Mouse (Mus musculus) myocyte (in vitro differentiated cells): ENCODE results near the gene Eef1akmt4. TPM values are rescaled to one million over a fixed set of nuclear protein-coding genes. Genes with fewer than 3 reads are reported as not detected.

Experiments used
- H3K27me3 ChIP-seq: one replicate; pipeline ENCODE4 v1.6.1; 2011; ENCODE audit not compliant: control insufficient read depth, insufficient read depth, insufficient read length
- H3K36me3 ChIP-seq: one replicate; pipeline ENCODE4 v1.6.1; 2011; ENCODE audit not compliant: control insufficient read depth, insufficient read depth
- H3K4me2 ChIP-seq: one replicate; pipeline ENCODE4 v1.6.1; 2011; ENCODE audit warnings: low read depth, control low read depth
- H3K4me3 ChIP-seq: one replicate; pipeline ENCODE4 v1.5.1; 2011; ENCODE audit warnings: mild to moderate bottlenecking, control low read depth, moderate library complexity
- H3K79me2 ChIP-seq: one replicate; pipeline ENCODE4 v1.6.1; 2011; ENCODE audit not compliant: control insufficient read depth, insufficient read depth
- H3ac ChIP-seq: one replicate; pipeline ENCODE4 v1.6.1; 2011; ENCODE audit not compliant: control insufficient read depth, insufficient read length
- CEBPB ChIP-seq: IDR thresholded peaks from 2 replicates; pipeline ENCODE4 v1.6.1; 2011; ENCODE audit warnings: mild to moderate bottlenecking, moderate library complexity; ENCODE audit not compliant: poor library complexity, insufficient read depth, severe bottlenecking
- E2F4 ChIP-seq: IDR thresholded peaks from one replicate; pipeline ENCODE4 v1.6.1; 2011; ENCODE audit warnings: mild to moderate bottlenecking, control low read depth, moderate library complexity; ENCODE audit not compliant: insufficient read depth
- MAX ChIP-seq: IDR thresholded peaks from one replicate; pipeline ENCODE4 v1.6.1; 2011; ENCODE audit warnings: low read depth, mild to moderate bottlenecking, control low read depth
- MYOD1 ChIP-seq, 3 experiments: IDR thresholded peaks; one replicate each; pipeline ENCODE4 v1.6.1; 2011; ENCODE audit warnings: control low read depth in 2 of 3, low read depth in 2 of 3, mild to moderate bottlenecking in 2 of 3, moderate library complexity in 1 of 3; ENCODE audit not compliant: insufficient read length in 2 of 3, control insufficient read depth in 1 of 3
- MYOG ChIP-seq, 3 experiments: IDR thresholded peaks; one replicate each; pipeline ENCODE4 v1.6.1; 2011; ENCODE audit warnings: control low read depth in 2 of 3, low read depth in 2 of 3, mild to moderate bottlenecking in 2 of 3; ENCODE audit not compliant: insufficient read length in 2 of 3, control insufficient read depth in 1 of 3, insufficient read depth in 1 of 3
- POLR2A ChIP-seq: IDR thresholded peaks from one replicate; pipeline ENCODE4 v1.6.1; 2011; ENCODE audit warnings: low read depth, mild to moderate bottlenecking, control low read depth, moderate library complexity; ENCODE audit not compliant: insufficient read length
- POLR2AphosphoS2 ChIP-seq: IDR thresholded peaks from one replicate; pipeline ENCODE4 v1.6.1; 2011; ENCODE audit warnings: low read depth, control low read depth; ENCODE audit not compliant: insufficient read length
- REST ChIP-seq: IDR thresholded peaks from one replicate; pipeline ENCODE4 v1.6.1; 2011; ENCODE audit warnings: mild to moderate bottlenecking, control low read depth, moderate library complexity; ENCODE audit not compliant: insufficient read depth, insufficient read length
- SRF ChIP-seq: IDR thresholded peaks from one replicate; pipeline ENCODE4 v1.6.1; 2011; ENCODE audit warnings: low read depth; ENCODE audit not compliant: control insufficient read depth, insufficient read length
- TCF12 ChIP-seq: IDR thresholded peaks from one replicate; pipeline ENCODE4 v1.6.1; 2011; ENCODE audit warnings: mild to moderate bottlenecking, control low read depth; ENCODE audit not compliant: poor library complexity, insufficient read depth, severe bottlenecking
- TCF3 ChIP-seq: IDR thresholded peaks from one replicate; pipeline ENCODE4 v1.6.1; 2011; ENCODE audit warnings: low read depth, control low read depth; ENCODE audit not compliant: insufficient read length
- USF1 ChIP-seq: IDR thresholded peaks from one replicate; pipeline ENCODE4 v1.6.1; 2011; ENCODE audit warnings: low read depth, mild to moderate bottlenecking, control low read depth, moderate library complexity
- polyA plus RNA-seq: library from polyadenylated mRNA; unstranded; fragments of >200 nt; fragmentation: generic; extraction: Trizol; gene quantifications from one replicate; pipeline ENCODE4 v1.2.1, GENCODE M21; 2012; ENCODE audit warnings: missing spikeins

Eef1akmt4 gene
- polyA plus RNA-seq = 19.1 TPM

- Histone ChIP-seq H3ac (peak within 1 kb of the TSS; percentile 33), H3K4me2 (peak within 1 kb of the TSS; percentile 100), H3K79me2 (peaks cover 15% of the 10 kb centered on the region), H3K36me3 (no peaks in the 10 kb centered on the region), H3K27me3 (no peaks in the 10 kb centered on the region), H3K4me3 (peak within 1 kb of the TSS; percentile 71)
- TF ChIP-seq POLR2A (peak; percentile 68), MYOG (IDR thresholded peaks at IDR 0.05; ENCODE audit: control insufficient read depth in 1 of 3, insufficient read depth in 1 of 3, insufficient read length in 2 of 3, low read depth in 2 of 3) (peak; percentile 60 to 87 (median 84)), MYOD1 (IDR thresholded peaks at IDR 0.05; ENCODE audit: control insufficient read depth in 1 of 3, insufficient read length in 2 of 3, low read depth in 2 of 3) (peak; percentile 37 to 87 (median 79)), POLR2AphosphoS2 (peak; percentile 47), CEBPB (no peak), TCF12 (no peak), MAX (peak; percentile 89), USF1 (peak; percentile 20), SRF (no peak)
These were observed at the start of gene Eef1akmt4, which contains the start of the genes Gm49333 and Alg3 for GRCm38 (mm10) chr16:20611357-20612227. Gene Eef1akmt4 (plus strand): TSS chr16:20611593. Gene Gm49333 (plus strand): TSS chr16:20611610. Gene Alg3 (minus strand): TSS chr16:20611735.

- no peak for TF ChIP-seq POLR2AphosphoS2
- TF ChIP-seq MYOD1 (IDR thresholded peaks at IDR 0.05; ENCODE audit: control insufficient read depth in 1 of 3, insufficient read length in 2 of 3, low read depth in 2 of 3) = no peak
- no peak for TF ChIP-seq TCF3
- TF ChIP-seq REST = no peak
- no peak for TF ChIP-seq SRF
- TF ChIP-seq MAX = no peak
- no peak for TF ChIP-seq MYOG (IDR thresholded peaks at IDR 0.05; ENCODE audit: control insufficient read depth in 1 of 3, insufficient read depth in 1 of 3, insufficient read length in 2 of 3, low read depth in 2 of 3)
- TF ChIP-seq CEBPB = no peak
- no peak for TF ChIP-seq E2F4
- TF ChIP-seq POLR2A = no peak
- no peak for TF ChIP-seq TCF12
- TF ChIP-seq USF1 = no peak
- no peak overlapping the region for H3ac ChIP-seq
- no peaks in the 10 kb centered on the region for H3K79me2 ChIP-seq
- peaks cover 5% of the 10 kb centered on the region for H3K27me3 ChIP-seq
- no peak overlapping the region for H3K4me2 ChIP-seq
- peaks cover 6% of the 10 kb centered on the region for H3K36me3 ChIP-seq
- no peak overlapping the region for H3K4me3 ChIP-seq
These were observed 46.3 kb upstream of the Eef1akmt4 start for GRCm38 (mm10) chr16:20565075-20565474.

- Histone ChIP-seq H3ac (no peak within 1 kb of the TSS), H3K27me3 (peaks cover 40% of the 10 kb centered on the region), H3K4me3 (no peak within 1 kb of the TSS)
These were observed 21.9 kb upstream of the Eef1akmt4 start, which contains the start of gene Vwa5b2 for GRCm38 (mm10) chr16:20589366-20589938. Gene Vwa5b2 (plus strand): TSS chr16:20589471.

GRCm38 (mm10) chr16:20589939-20590679 lies 21.3 kb upstream of the Eef1akmt4 start:
- TF ChIP-seq TCF3 (no peak), REST (no peak), POLR2AphosphoS2 (no peak), MYOD1 (IDR thresholded peaks at IDR 0.05; ENCODE audit: control insufficient read depth in 1 of 3, insufficient read length in 2 of 3, low read depth in 2 of 3) (no peak), TCF12 (no peak), MAX (no peak), POLR2A (no peak), MYOG (IDR thresholded peaks at IDR 0.05; ENCODE audit: control insufficient read depth in 1 of 3, insufficient read depth in 1 of 3, insufficient read length in 2 of 3, low read depth in 2 of 3) (no peak), CEBPB (no peak), USF1 (no peak), E2F4 (no peak), SRF (no peak)
- H3K4me3 ChIP-seq = no peak overlapping the region
- peaks cover 43% of the 10 kb centered on the region for H3K27me3 ChIP-seq
- H3K4me2 ChIP-seq = peak overlapping the region; percentile 56
- no peak overlapping the region for H3ac ChIP-seq
- no peaks in the 10 kb centered on the region for H3K36me3 ChIP-seq
- no peaks in the 10 kb centered on the region for H3K79me2 ChIP-seq

More at GRCm38 (mm10) chr16:20589366-20589938, 21.9 kb upstream of the Eef1akmt4 start, which contains the start of gene Vwa5b2:
- H3K79me2 ChIP-seq = no peaks in the 10 kb centered on the region
- H3K4me2 ChIP-seq = peak within 1 kb of the TSS; percentile 56
- no peaks in the 10 kb centered on the region for H3K36me3 ChIP-seq
- TF ChIP-seq USF1 (no peak), POLR2A (no peak), TCF3 (no peak), E2F4 (no peak), POLR2AphosphoS2 (no peak), TCF12 (no peak), CEBPB (no peak), MYOG (IDR thresholded peaks at IDR 0.05; ENCODE audit: control insufficient read depth in 1 of 3, insufficient read depth in 1 of 3, insufficient read length in 2 of 3, low read depth in 2 of 3) (no peak), MAX (no peak), MYOD1 (IDR thresholded peaks at IDR 0.05; ENCODE audit: control insufficient read depth in 1 of 3, insufficient read length in 2 of 3, low read depth in 2 of 3) (no peak), REST (no peak), SRF (no peak)
